Mouse (Mus musculus) CD8-positive naive resting alpha-beta T cell, adult 2 months (primary cell): ENCODE data around the gene Gm4141.
"Not testable (repeated sequence)": the region's sequence is repeated elsewhere in the genome, so short reads cannot be mapped to it uniquely, and the experiment has no call there.

Experiments used
- DNase-seq, 2 experiments: peaks; one replicate each; pipeline ENCODE4 v3.0.0; 2022; ENCODE audit warnings: low read depth in 2 of 2, low spot score in 2 of 2

Gm4141 gene

GRCm38 (mm10) chr7:20576141-20576540 lies at the start of gene Gm4141:
Gene Gm4141, minus strand, starts transcription at chr7:20576241.
- DNase-seq: not testable (repeated sequence)

- DNase-seq: not testable (repeated sequence)
These were observed 22.9 kb upstream of the Gm4141 start, which contains the start of gene Gm4513 for GRCm38 (mm10) chr7:20598921-20599320. Gene Gm4513, minus strand, starts transcription at chr7:20599021.

- not testable (repeated sequence) for DNase-seq
These were observed 30.4 kb downstream of the Gm4141 start, which contains the start of gene Gm5726 for GRCm38 (mm10) chr7:20545657-20546056. Gene Gm5726, minus strand, starts transcription at chr7:20545757.

GRCm38 (mm10) chr7:20533537-20533936 lies 42.5 kb downstream of the Gm4141 start, which contains the start of gene Vmn1r104:
Gene Vmn1r104, plus strand, starts transcription at chr7:20533837.
- DNase-seq: not testable (repeated sequence)
